Mouse (Mus musculus) left cerebral cortex, postnatal 4 days (tissue): ENCODE data around the gene Lmo7. TPM values are rescaled to one million over a fixed set of nuclear protein-coding genes. Genes with fewer than 3 reads are reported as not detected.

Experiments used
- DNase-seq: peaks from one replicate; pipeline ENCODE4 v3.0.0-alpha.2; 2022
- intact Hi-C: fragments of 180-260 bp; cut with DNase I; formaldehyde crosslinking; loops from one replicate; pipeline ENCODE4 v1.15.1; 2025
- total RNA-seq, 2 experiments: library from RNA; stranded (reverse); gene quantifications; 2 replicates each; pipeline ENCODE4 v1.2.3; 2021

Lmo7 gene
- total RNA-seq, 2 experiments from 2014 or later, result 90.3 to 97.8 TPM

DNA sequence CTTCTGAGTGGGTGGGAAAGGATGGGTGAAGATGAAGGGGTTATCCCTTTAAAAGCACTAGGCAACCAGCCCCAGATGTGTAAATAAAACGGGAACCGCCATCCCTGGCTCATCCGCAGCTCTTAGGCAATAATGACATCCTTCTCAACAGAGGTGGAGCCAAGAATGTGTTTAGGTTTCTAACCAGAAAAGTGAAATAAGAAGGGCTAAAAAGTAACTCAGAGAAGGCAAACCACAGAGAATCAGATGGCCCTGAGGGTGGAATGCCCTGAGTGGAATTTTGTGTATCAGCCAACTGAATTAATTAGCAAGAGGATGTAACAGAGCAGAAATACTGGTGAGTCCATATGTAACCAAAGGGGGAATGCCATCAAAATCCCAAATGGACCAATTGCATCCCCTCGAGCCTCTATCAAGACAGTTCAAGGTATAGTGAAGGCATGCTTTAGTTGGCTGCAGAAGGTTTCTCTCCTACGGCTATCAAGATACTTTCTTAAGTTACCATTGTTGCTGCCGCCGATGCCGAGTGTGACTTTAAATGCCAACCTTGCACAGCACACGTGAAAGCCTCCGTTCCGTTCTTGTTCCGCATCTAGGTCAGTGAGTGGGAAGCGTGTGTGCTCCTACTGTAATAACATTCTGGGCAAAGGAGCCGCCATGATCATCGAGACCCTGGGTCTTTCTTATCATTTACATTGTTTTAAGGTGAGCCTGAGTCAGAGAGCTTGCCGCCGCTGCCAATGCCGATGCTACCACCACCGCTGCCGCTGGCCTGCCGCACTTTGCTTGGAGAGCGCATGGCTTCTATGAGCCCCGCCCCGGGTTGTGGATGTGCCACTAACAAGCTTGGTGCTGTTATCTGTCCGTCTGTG lies 201.1 kb downstream of the Lmo7 start:
- intact Hi-C loops, result no loop called here

DNA sequence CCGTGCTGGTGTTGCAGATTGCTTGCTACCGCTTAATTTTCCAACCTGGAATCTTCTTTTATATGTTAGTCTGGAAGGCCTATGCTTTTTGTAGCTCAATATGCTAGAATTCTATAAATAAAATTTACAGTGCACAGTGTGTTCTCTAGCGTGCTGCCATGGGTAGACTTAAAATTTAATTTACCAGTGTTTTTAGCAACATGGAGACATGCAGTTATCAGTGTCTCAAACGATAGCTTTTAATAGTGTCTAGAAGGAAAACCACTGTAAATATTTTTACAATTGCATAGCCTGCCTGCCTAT lies 201.6 kb downstream of the Lmo7 start:
- intact Hi-C loops, result no loop called here
- no peak for DNase-seq

More for the DNA sequence above, 201.1 kb downstream of the Lmo7 start:
- no peak for DNase-seq

DNA sequence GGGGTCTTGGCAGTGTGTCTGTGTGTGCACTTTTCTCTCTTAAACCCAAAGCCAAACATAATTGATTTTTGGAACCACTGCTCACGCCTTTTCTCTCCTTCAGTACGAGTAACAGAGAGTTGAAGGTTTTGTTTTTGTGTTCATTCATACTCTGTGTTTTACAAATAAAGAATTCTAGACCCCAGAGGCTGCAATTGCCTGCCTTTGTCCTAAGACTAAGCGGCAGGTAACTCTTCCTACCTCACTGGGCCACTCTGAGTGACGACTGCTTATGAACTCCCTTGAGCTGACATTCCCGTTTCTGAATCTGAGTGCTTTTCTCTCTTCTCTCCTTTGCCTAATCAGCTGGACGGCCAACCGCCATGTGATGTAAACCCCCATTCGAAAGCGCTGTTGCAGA lies 203.8 kb downstream of the Lmo7 start:
- intact Hi-C loops, result no loop called here
- DNase-seq, result no peak

DNA sequence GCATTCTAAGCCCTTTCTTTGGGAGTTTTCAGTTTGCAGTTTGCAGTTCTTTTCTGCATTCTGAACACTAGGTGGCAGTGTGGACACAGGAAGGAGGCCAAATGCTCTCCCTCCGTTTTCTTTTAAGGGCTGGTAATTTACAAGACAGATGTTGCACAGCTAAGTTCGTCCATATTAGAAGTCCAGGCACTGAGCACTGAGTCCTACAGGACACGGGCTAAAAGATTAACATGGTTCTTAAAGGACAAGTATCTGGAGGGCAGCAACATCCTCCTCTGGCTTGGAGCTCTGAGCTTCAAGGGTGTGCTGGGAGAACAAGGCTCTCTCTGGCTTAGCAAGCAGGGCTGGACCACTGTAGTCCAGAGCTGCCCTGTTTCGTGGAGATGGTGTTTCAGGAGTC lies 213.2 kb downstream of the Lmo7 start:
- intact Hi-C loops, result loop anchor here (10.0 kb wide), 2 partner anchors 232 to 572 kb away; no protein-coding TSS in a partner anchor
- peak; percentile 26 for DNase-seq

DNA sequence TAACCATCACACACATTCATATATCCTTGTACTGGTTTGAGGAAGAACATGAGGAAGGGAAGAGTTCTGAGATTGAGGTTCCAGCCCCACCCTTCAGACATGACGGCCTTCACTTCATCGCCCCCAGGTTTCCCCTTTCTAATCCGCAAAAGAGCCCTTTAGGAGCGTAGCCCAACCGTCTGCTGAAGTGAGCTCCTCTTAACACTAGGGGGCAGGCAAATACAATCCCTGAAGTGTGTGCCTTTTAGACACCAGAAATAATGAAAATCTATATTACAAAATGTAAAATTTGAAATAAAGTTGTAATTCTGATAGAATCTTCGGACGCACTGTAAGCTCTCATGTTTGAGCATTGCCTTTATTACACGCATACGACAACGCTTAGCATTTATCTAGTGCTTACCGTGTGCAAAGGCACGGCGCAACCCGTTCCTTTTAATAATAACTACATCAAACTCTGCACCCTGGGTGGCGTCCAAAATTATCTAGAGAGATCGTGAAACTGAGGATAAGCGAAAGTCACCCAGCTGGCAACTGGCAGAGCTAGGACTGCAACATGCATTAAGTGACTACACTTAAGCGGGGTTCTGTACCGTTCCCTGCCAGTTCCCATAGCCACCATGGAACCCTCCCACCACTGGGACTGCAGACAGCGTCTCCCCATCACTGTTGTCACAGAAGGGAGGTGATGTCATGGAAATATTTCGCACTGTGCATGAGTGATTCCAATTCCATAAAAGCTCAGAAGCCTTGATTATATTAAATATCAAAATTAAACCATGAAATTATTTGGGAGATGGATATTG lies 217.2 kb downstream of the Lmo7 start:
- intact Hi-C loops, result loop anchor here (2.0 to 10.0 kb wide), 4 partner anchors 78 to 1036 kb away; partner anchors contain the start of gene Kctd12
- peak; percentile 40 for DNase-seq

DNA sequence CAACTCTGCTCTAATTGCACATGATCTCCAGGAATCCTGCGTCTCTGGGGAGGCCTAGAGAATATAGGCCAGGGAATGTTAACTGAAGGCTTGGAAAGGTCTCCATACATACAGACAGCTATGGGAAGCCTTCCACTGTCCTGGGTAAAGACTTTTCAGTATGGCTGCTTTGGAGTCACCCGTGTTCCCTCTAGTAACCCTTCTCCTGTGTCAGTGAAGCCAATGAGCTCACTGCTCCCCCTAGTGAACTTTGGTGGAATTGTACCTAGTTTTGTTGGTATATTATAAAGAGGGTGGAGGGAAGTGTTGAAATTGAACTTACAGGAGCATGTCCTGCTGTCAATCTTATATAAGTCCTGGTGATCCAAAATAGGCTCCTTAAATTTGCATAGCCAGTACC lies 219.4 kb downstream of the Lmo7 start:
- intact Hi-C loops, result loop anchor here (10.0 kb wide), 2 partner anchors 226 to 566 kb away; no protein-coding TSS in a partner anchor
- DNase-seq, result no peak

DNA sequence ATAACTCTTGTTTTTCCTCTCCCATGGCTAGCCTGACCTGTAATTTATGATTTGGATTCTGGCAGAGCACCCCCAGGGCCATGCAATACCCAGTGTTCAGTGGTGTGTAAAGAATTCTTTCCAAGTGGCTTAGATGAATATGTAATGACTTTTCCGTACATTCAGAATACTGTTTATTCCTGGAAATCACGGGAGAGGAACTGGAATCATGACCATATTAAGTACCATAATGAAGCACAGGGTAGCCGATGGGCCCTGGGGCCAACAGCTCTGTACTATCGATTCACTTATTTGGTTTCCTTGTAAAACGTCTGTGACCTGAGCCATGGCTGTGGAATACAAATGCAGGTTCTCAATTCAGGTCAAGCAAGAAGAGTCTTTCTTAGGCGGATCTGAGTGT lies 221.3 kb downstream of the Lmo7 start:
- DNase-seq, result no peak
- intact Hi-C loops, result no loop called here

DNA sequence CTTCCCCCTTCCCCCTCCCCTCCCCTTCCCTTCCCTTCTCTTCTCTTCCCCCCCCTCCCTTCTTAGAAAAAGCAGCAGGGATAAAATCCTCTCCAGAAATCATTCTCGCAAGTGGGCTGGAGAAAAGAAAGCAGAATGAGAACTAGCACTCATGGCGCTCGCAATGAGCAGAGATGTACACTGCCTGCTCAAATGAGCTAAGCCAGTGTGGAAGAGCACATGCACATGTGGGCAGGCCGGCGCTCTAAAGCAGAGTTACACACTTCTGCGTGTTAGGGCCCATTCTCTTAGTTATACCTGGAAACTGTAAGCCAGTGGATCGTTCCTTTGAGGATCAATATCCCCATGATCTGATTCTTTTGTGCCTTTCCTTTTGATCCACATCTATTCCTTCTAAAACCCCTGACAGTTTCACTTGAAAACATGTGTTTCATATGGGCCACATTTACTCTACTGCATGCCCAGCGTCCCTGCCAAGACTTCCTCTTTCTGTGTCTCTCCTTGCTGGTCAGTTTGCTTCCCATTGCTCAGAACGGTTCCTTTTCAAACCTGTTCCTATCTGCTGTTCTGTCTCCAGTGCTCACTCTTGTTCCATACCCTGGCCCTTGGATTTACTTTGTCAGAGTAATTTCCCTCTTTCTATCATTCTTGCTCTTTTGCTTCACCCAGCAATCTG lies 224.2 kb downstream of the Lmo7 start:
- intact Hi-C loops, result no loop called here
- no peak for DNase-seq

DNA sequence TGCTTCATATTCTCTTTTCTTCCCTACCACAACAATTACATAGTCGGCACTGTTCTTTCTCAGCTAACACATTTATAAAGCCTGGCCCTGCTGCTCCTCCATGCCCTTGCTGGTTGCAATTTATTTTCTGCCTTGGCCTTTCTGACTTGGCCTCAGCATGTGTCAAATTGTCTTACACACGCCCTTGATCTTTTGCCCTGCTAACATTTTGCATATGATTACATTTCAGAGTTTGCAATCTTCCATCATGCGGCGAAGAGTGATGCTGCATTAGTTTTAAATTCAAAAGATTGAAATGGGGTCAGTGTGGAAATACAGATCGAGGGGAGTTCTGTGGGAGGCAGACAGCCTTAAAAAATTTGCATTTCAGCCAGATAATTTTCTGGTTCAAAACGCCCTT lies 234.6 kb downstream of the Lmo7 start:
- DNase-seq, result no peak
- intact Hi-C loops, result no loop called here

DNA sequence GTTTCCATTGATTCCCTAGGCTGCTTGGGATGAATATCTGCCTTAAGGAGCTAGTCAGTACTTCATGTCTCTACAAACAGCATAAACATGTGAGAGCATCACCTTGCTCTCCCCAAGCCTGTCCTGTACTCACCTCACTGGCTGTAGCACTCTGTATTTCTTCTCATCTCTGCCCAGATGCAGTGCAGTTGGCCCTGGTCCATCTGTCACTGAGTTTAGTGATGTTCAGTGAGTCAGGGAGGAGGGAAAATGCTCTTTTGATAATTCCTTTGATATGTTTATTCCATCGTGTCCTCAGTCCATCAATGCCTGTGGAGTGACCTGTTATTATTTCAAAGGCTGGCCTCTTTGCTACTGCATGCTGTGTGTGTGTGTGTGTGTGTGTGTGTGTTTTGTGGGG lies 235.2 kb downstream of the Lmo7 start:
- DNase-seq, result no peak
- intact Hi-C loops, result no loop called here

DNA sequence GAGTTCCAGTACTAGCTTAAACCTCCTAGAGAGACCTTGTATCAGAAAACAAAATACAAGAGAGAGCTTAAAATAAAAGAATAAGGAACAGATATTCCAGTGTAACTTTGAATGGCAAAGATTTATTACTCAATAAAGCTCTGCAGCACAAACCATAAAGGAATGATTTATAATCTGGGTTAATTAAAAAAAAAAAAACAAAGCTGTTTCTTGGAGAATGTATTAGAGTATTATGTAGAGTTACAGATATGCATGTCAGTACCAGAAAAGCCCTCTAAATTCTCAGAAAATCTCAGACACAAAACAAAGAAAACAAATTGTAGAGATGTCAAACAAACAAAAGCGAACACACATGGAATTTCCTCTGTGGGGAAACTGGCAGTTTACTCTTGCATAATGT lies 243.0 kb downstream of the Lmo7 start:
- no peak for DNase-seq
- intact Hi-C loops, result no loop called here

DNA sequence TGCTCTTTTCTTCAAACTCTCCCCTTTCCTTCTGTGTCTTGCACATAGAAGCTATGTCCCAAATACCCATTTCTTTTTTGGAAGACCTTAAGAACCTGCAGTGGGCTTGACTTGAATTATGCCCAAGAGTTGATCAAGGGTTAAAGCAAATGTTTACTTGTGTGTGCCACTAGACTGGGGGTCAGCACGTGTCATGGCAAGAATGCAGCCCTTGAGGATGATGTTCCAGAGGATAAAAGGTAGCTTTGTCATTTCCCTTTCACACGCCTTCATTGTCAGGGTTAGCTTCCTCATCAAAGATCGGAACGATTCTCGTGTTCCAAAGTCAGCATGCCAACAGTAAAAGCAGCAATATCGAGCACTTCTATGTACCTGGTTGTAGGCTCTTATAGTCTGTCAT lies 243.4 kb downstream of the Lmo7 start:
- no peak for DNase-seq
- intact Hi-C loops, result no loop called here

DNA sequence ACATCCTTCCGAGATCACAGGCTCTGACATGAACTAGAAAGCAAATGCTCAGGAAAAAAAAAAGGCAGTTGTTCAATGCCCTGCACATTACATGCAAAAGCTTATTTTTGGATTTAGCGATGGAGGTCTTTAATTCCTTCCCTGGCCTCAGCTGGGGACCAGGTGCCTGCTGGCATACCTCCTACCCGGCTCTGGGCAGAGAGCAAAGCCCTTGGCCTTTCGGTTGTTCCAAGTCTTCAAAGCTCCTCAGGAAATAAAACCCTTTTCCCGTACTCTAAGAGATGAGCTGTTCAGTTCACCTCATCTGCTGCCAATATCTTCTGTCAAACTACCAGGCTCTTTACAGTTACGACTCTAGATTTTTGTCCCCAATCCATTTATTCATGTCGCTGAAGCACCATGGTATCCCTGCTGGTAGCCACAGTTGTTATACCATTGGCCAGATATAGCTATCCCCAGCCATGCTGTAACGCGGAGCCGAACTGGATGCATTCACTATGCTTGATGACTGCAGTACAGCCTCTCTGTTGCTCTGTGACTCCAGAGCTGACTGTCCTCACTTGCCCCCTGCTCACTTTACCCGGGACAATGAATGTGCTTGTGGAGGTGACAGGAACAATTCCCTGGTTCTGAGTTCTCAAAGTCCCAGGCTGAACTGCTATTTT lies 246.4 kb downstream of the Lmo7 start:
- DNase-seq, result peak; percentile 29
- intact Hi-C loops, result no loop called here

Other genes starting within 250 kb of the Lmo7 start
- 1 to 10 TPM; 7.3 to 8.5 TPM for gene Tbc1d4, start 120.8 kb upstream of the Lmo7 start, total RNA-seq
- gene Commd6, start 89.3 kb upstream of the Lmo7 start, total RNA-seq, result 10 to 100 TPM; 45.0 to 48.1 TPM
- 100 to 1,000 TPM in 1 of 2 experiments, 10 to 100 TPM in 1; 94.0 to 114 TPM for gene Uchl3, start 76.0 kb upstream of the Lmo7 start, total RNA-seq
- gene Gm9922, start 143 bp upstream of the Lmo7 start, total RNA-seq, result 1 to 10 TPM in 1 of 2 experiments, not detected in 1; 1.0 TPM